Mouse (Mus musculus) gastrocnemius, adult 2 months (tissue): ENCODE results near the gene Cd47. TPM values are rescaled to one million over a fixed set of nuclear protein-coding genes. Genes with fewer than 3 reads are reported as not detected.
"Not testable (repeated sequence)": the region's sequence is repeated elsewhere in the genome, so short reads cannot be mapped to it uniquely, and the experiment has no call there.

Experiments
- DNase-seq: peaks from one replicate; pipeline ENCODE4 v3.0.0; 2022
- H3K27ac ChIP-seq: fragments of 200-600 bp; 2 replicates; pipeline ENCODE4 v1.8.1; 2022; ENCODE audit warnings: mild to moderate bottlenecking
- H3K4me3 ChIP-seq: fragments of 200-600 bp; 2 replicates; pipeline ENCODE4 v1.8.1; 2022; ENCODE audit warnings: mild to moderate bottlenecking, moderate library complexity
- CTCF ChIP-seq: fragments of 200-600 bp; IDR thresholded peaks from 2 replicates; pipeline ENCODE4 v1.8.1; 2022; ENCODE audit warnings: antibody characterized with exemption, mild to moderate bottlenecking, moderate library complexity
- intact Hi-C: fragments of 180-260 bp; cut with DNase I; formaldehyde crosslinking; loops from one replicate; pipeline ENCODE4 v1.15.1; 2025
- total RNA-seq, 2 experiments: library from RNA; stranded (reverse); gene quantifications; 2 replicates each; pipeline ENCODE4 v1.2.3; 2021

The Cd47 gene
- total RNA-seq, 2 experiments from 2014 or later = 24.0 to 29.3 TPM

DNA sequence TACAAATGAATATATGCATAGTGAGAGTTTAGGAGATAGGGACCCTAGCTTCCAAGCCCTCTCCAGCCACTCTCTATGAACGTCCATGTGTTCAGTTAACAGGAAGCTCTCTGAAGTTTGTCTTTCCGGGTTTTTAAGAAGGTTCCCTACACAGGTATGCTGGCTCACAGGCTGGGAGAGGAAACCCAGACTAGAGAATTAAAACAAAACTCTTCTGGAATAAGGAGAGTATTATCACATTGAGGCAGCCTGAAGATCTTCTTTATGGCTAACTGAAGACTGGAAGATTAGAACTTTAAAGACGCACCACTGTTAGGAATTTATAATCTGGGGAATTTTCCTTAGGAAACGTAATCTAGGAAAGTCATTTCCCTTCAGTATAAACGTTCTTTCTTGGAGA is 17.8 kb downstream of the Cd47 start:
- no peak for TF ChIP-seq CTCF
- intact Hi-C loops = no loop called here
- no peak for DNase-seq
- H3K4me3 ChIP-seq = no peak overlapping the region
- H3K27ac ChIP-seq = no peak overlapping the region

DNA sequence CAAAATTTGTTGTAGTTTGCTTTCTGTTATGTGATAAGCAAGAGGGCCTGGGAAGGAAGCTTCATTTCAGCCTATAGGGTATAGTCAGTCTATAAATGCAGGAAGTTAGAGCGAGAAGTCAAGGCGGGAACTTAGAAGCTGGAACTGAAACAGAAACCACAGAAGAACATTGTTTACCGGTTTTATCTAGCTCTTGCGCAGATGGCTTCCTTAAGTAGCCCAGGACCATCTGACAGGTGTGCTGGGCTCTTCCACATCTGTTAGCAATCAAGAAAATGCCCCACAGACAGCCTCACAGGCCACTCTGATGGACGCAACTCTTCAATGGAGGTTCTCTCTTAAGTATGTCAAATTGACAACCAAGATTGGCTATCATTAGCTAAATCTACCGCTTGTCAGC is 18.3 kb downstream of the Cd47 start:
- DNase-seq = no peak
- TF ChIP-seq CTCF = no peak
- Histone ChIP-seq H3K4me3 (no peak overlapping the region; the same call in 1 of the 2 replicates), H3K27ac (no peak overlapping the region)
- intact Hi-C loops = no loop called here

DNA sequence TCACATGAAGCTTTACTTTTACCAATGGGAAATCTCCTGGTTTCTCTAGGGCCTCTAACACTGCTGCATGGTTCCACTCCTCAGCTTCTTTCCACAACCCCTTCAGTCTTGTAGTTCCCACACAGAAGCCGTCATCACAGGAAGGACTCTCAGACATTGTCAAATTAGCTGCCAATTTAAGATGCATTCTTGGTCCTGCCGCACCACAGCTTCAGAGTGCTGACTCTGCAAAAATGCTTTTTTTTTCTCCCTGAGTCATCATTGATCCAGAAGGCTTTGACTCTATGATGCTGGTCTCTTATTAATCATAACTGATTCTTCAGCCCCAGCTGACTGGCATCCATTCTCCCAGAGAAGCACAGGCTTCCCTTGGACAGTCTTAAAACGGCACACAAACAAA is 19.2 kb downstream of the Cd47 start:
- Histone ChIP-seq H3K4me3 (no peak overlapping the region), H3K27ac (no peak overlapping the region)
- TF ChIP-seq CTCF = no peak
- DNase-seq = no peak
- intact Hi-C loops = no loop called here

DNA sequence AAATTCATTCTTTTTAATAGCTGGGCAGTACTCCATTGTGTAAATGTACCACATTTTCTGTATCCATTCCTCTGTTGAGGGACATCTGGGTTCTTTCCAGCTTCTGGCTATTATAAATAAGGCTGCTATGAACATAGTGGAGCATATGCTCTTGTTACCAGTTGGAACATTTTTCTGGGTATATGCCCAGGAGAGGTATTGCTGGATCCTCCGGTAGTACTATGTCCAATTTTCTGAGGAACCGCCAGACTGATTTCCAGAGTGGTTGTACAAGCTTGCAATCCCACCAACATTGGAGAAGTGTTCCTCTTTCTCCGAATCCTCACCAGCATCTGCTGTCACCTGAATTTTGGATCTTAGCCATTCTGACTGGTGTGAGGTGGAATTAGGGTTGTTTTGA is 30.6 kb downstream of the Cd47 start:
- intact Hi-C loops, DNase-seq, H3K4me3 ChIP-seq, H3K27ac ChIP-seq: not testable (repeated sequence)

DNA sequence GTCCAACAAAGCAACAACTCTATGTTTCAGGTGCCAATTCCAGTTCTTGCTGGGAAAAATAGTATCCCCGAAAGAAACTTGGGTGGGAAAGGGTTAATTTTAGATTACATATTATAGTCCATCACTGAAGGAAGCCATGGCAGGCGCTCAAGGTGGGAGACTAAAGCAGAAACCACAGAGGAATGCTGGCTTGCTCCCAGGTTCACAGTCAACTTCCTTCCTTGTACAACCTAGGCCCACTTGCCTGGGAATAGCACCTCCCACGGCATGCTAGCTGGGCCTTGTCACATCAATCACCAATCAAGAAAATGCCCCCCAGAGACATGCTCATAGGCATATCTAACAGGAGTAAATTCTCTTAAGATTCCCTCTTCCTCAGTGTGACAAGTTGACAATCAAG is 32.0 kb downstream of the Cd47 start:
- H3K4me3 ChIP-seq = no peak overlapping the region
- intact Hi-C loops = no loop called here
- no peak overlapping the region for H3K27ac ChIP-seq
- no peak for DNase-seq
- TF ChIP-seq CTCF = no peak

DNA sequence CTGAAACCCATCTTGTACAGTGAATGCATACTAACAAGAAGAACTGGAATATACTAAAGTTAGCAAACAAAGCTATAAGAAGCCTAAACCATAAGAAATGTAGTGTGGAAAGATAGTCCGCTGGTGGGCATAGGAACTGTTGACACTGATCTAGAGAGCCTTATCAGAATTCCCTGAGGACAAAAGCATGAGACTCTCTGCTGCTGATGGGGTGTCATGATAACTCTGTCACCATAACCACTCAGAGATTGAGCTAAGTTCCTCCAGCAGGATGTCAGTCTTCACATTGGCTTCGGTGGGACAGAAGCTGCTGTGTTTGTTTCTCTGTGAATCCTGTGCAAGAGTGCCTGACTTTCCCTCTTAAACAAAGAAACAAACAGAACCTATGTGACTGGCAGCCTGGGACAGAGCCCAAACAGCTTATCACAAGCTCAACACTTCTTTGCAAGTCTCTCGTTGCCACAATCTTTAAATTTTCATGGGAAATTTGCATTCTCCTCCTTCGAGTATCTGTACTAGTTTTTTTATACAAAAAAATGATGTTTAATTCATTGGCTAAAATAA is 33.9 kb downstream of the Cd47 start:
- no peak for DNase-seq
- Histone ChIP-seq H3K27ac (no peak overlapping the region), H3K4me3 (no peak overlapping the region)
- no peak for TF ChIP-seq CTCF
- intact Hi-C loops = no loop called here

DNA sequence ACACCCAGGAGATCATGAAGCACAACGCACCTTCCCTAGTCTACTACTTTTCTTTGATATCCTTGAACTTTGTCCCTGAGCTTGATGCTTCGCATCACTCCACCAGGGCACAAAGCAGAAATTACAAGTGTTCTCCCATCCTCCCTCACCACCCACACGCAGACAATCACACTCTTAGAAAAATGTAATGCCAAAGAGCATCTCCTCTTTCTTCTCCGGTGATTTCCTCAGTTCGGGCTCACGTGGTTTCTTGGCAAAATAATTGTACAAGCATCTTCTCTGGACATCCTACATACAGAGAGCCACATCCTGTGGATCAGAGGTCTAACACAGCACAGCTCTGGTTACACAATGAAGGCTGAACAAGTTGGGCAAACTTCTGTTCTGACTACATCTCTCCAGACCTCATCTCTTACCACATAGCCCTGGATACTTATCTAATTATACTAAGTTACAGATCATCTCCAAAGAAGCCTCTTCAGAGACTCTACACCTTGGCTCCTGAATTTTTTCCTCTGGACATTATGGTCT is 36.4 kb downstream of the Cd47 start:
- no peak for TF ChIP-seq CTCF

DNA sequence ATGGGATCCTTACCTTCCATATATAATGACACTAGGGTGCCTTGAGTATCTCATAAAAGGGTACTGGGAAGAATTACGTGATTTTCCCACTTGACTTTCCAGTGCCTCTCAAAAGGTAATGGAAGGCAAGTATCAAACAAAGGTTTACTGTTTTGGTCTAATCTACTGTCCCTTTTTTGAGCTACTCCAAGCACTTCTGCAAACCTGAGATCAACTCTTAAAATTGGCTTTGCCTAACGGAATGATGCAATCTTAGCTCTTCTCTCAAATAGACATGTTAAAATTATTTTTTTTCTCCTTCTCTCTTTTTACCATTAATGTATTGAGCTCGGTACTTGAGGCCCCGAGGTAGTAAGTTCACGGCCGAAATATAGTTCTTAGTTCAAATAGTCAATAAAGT is 38.6 kb downstream of the Cd47 start:
- Histone ChIP-seq H3K4me3 (no peak overlapping the region), H3K27ac (no peak overlapping the region)
- TF ChIP-seq CTCF = no peak
- intact Hi-C loops = no loop called here
- DNase-seq = no peak

More for the DNA sequence above, 36.4 kb downstream of the Cd47 start:
- Histone ChIP-seq H3K27ac (no peak overlapping the region), H3K4me3 (no peak overlapping the region)
- DNase-seq = no peak
- intact Hi-C loops = no loop called here

DNA sequence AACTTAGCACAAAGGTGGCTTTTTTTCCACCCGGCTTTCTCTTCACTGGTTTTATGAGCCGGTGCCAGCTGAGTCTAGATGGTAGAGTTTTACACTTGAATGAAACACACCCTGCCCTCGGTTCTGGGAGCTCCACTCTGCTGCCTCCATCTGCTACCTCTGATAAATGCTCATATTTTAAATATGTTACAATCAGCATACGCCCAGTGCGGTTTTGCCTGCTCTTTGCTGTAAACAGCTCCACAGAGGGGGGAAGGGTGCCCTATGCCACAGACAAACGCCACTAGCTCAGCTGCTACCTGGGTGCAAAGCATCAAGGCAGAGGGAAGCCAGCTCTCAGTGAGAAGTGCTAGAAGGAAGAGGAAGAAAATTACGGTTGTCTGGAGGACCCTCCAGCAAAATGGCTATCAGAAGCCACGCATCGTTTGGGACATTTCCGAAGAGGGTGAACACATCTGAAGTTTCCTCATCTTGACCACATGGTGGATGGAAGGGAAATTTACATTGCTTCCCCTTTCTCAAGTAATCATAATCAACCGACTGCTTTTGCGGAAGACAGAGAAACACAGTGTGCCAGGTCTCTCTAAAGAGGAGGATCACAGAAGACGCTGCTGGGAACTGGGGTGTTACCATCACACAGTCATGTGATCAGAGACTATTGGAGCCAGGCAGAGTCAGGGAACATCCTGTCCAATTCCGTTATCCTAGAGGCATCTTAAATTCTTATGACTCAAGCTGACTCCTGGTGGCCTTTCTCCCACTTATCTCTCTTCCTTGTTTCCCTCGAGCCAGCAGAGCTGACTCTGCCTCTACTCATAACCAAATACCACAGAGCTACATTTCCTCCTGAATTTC is 39.6 kb downstream of the Cd47 start:
- no peak overlapping the region for H3K27ac ChIP-seq
- DNase-seq = peak; percentile 16
- H3K4me3 ChIP-seq = no peak overlapping the region
- intact Hi-C loops = no loop called here
- no peak for TF ChIP-seq CTCF

DNA sequence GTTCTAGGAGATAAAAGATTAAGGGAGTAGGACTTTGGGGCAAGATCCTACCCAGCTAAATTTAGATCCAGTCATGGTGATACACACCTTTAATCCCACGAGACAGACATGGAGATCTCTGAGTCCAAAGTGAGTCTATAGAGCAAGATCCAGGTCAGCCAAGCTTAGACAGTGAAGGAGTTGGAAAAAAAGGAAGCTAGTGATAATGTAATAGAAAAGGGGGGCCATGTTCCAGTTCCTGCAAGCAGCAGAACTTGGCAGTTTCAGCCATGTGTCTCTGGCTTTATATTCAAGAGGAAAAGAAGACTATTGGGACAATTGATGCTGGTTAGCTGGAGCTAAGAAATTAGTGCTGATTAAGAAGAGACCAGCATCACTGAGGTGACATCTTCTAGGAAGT is 43.4 kb downstream of the Cd47 start:
- intact Hi-C loops = no loop called here
- Histone ChIP-seq H3K4me3 (no peak overlapping the region), H3K27ac (no peak overlapping the region)
- no peak for DNase-seq
- TF ChIP-seq CTCF = no peak

DNA sequence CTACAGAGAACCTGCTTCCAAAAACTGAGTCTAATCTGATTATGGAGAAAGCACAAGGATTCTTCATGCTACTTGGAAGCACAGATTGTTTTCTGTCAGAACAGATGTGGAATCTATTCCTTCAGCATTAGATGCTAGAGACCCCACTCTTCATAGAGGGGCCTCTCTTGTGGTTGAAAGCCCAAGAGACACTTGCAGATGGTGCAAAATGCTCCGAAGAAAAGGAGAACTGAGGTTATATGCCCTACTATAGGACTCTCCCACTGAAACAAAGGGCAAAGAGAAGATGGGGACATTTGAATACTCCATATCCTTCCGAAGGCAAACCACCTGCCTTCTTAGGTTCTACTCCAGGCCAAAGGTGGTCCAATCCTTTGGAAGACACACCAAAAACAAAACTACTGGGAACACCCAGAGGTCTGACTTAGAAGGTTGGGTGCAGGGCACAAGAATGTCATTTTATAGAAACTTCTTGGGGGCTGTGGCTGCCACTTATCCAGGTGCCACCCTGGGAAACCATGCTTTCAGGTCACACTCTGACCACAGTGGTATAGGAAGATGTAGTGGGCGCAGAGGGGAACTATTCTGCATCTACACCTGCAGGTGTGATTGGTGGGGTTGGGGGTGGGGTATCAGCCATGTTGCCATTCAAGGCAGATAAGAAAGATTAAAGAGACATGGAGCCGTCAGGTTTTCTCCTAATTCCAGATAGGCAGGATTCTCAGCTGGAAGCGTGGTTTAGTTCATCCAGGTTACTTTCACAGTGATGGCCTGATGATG is 47.1 kb downstream of the Cd47 start:
- intact Hi-C loops = no loop called here
- H3K4me3 ChIP-seq = no peak overlapping the region
- TF ChIP-seq CTCF = no peak
- no peak overlapping the region for H3K27ac ChIP-seq
- no peak for DNase-seq

DNA sequence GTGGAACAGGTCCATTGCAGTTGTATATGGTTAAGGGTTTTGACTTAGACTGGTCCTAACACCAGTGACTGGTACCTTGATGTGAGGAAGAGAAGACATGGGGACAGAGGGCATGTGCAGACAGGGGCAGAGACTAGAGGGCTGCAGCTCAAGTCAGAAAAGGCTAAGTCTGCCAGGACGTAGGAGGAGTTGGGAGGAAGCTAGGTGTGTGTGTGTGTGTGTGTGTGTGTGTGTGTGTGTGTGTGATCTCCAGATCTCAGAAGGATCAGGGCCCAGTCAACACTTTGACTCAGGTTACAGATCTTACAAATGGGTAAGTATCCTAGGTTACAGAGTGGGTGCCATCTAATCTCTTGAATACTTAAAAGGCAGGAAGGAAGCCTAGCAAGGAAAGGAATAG is 48.3 kb downstream of the Cd47 start:
- intact Hi-C loops = no loop called here
- Histone ChIP-seq H3K4me3 (no peak overlapping the region), H3K27ac (no peak overlapping the region)
- no peak for TF ChIP-seq CTCF
- DNase-seq = no peak

DNA sequence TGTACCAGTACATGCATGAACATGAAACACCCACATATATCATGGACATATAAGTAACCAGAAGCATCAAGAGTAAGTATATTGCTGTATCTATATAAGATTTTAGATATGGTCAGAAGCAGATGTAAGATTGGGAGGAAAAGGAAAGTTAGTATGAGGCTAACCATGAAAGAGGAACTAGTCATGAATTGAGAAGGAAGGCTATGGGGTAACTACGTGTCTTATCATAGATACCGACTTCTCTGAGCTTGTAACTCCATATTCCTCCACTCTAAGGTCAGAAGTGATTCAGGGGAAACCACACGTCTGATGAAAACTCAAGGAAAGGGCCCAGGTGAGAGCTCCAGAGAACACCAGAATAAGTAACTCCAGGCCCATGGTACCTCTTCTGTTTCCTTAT is 52.6 kb downstream of the Cd47 start:
- no peak for TF ChIP-seq CTCF
- no peak for DNase-seq
- intact Hi-C loops = loop anchor here (10.0 kb wide), 3 partner anchors 88 to 882 kb away; no protein-coding TSS in a partner anchor
- no peak overlapping the region for H3K4me3 ChIP-seq
- H3K27ac ChIP-seq = no peak overlapping the region
